Mouse (Mus musculus) lung, embryonic 16.5 days (tissue): ENCODE data around the gene Ncor2. TPM values are rescaled to one million over a fixed set of nuclear protein-coding genes. Genes with fewer than 3 reads are reported as not detected.

Experiments
- ATAC-seq: fragments of 200-750 bp; cut with Nextera tagmentation; 2 replicates; pipeline ENCODE4 v1.8.0; 2017; ENCODE audit warnings: low read depth, mild to moderate bottlenecking, moderate library complexity
- H3K27ac ChIP-seq: fragments of 300-500 bp; sonication (generic); 2 replicates; pipeline ENCODE4 v1.5.1; 2014; ENCODE audit warnings: mild to moderate bottlenecking, control low read depth, low read length
- H3K27me3 ChIP-seq: fragments of 300-500 bp; sonication (generic); 2 replicates; pipeline ENCODE4 v1.6.1; 2014; ENCODE audit warnings: low read depth, low read length, mixed read lengths; ENCODE audit not compliant: control insufficient read depth, insufficient read depth
- H3K36me3 ChIP-seq: fragments of 300-500 bp; sonication (generic); 2 replicates; pipeline ENCODE4 v1.6.1; 2014; ENCODE audit warnings: low read length; ENCODE audit not compliant: control insufficient read depth, insufficient read depth
- H3K4me1 ChIP-seq: fragments of 300-500 bp; sonication (generic); replicated peaks from 2 replicates; pipeline ENCODE4 v1.6.1; 2014; ENCODE audit warnings: low read length, mixed read lengths; ENCODE audit not compliant: control insufficient read depth, insufficient read depth
- H3K4me2 ChIP-seq: fragments of 300-500 bp; sonication (generic); 2 replicates; pipeline ENCODE4 v1.6.1; 2014; ENCODE audit warnings: low read depth, low read length, control low read depth
- H3K4me3 ChIP-seq: fragments of 300-500 bp; sonication (generic); 2 replicates; pipeline ENCODE4 v1.5.1; 2014; ENCODE audit warnings: mild to moderate bottlenecking, low read length, control low read depth
- H3K9ac ChIP-seq: fragments of 300-500 bp; sonication (generic); 2 replicates; pipeline ENCODE4 v1.6.1; 2014; ENCODE audit warnings: low read length, control low read depth
- H3K9me3 ChIP-seq: fragments of 300-500 bp; sonication (generic); 2 replicates; pipeline ENCODE4 v1.6.1; 2016; ENCODE audit warnings: low read length; ENCODE audit not compliant: control insufficient read depth
- WGBS: fragments of 180-500 bp; shearing (Covaris S2); extraction: QIAGEN DNeasy Blood & Tissue Kit; methylation state at CpG from one replicate; pipeline ENCODE4 v1.1.7; 2014; 5-methylcytosine and 5-hydroxymethylcytosine counted together
- polyA plus RNA-seq: library from polyadenylated mRNA; unstranded; fragments of >200 nt; fragmentation: Nextera tagmentation; extraction: Ambion mirVana; gene quantifications from 2 replicates; pipeline ENCODE4 v1.2.1, GENCODE M21; 2015

Gene Ncor2
- polyA plus RNA-seq, 1 experiment from 2014 or later = 20.3 TPM

- Histone ChIP-seq H3K4me2 (no peak overlapping the region), H3K27ac (no peak overlapping the region), H3K4me3 (no peak overlapping the region), H3K9ac (no peak overlapping the region), H3K9me3 (peaks cover 6% of the 10 kb centered on the region), H3K36me3 (peaks cover 67% of the 10 kb centered on the region), H3K4me1 (no peaks in the 10 kb centered on the region), H3K27me3 (no peaks in the 10 kb centered on the region)
- WGBS = 82% methylated on average over 6 of the region's 6 CpGs
- ATAC-seq = no peak
These were observed 90.9 kb downstream of the Ncor2 start for GRCm38 (mm10) chr5:125088076-125088475.

- Histone ChIP-seq H3K36me3 (peaks cover 60% of the 10 kb centered on the region), H3K27me3 (no peaks in the 10 kb centered on the region), H3K9me3 (peaks cover 4% of the 10 kb centered on the region), H3K9ac (no peak overlapping the region), H3K27ac (no peak overlapping the region), H3K4me2 (no peak overlapping the region), H3K4me1 (peaks cover 17% of the 10 kb centered on the region), H3K4me3 (no peak overlapping the region)
- WGBS = 80% methylated on average over 8 of the region's 8 CpGs
- ATAC-seq = no peak
These were observed 93.9 kb downstream of the Ncor2 start for GRCm38 (mm10) chr5:125085097-125085617.

GRCm38 (mm10) chr5:125083674-125084073, 95.3 kb downstream of the Ncor2 start:
- no peaks in the 10 kb centered on the region for H3K27me3 ChIP-seq
- no peak overlapping the region for H3K9ac ChIP-seq
- H3K4me1 ChIP-seq = peaks cover 17% of the 10 kb centered on the region
- H3K4me3 ChIP-seq = no peak overlapping the region
- no peaks in the 10 kb centered on the region for H3K9me3 ChIP-seq
- H3K4me2 ChIP-seq = no peak overlapping the region
- no peak for ATAC-seq
- 85% methylated on average over 6 of the region's 6 CpGs for WGBS
- no peak overlapping the region for H3K27ac ChIP-seq
- peaks cover 49% of the 10 kb centered on the region for H3K36me3 ChIP-seq

GRCm38 (mm10) chr5:125081318-125082101, 97.5 kb downstream of the Ncor2 start:
- peak; percentile 90 for ATAC-seq
- no peak overlapping the region for H3K4me3 ChIP-seq
- H3K36me3 ChIP-seq = peaks cover 47% of the 10 kb centered on the region
- no peaks in the 10 kb centered on the region for H3K9me3 ChIP-seq
- H3K27ac ChIP-seq = peak overlapping the region; percentile 93
- no peak overlapping the region for H3K4me2 ChIP-seq
- H3K27me3 ChIP-seq = no peaks in the 10 kb centered on the region
- H3K9ac ChIP-seq = peak overlapping the region; percentile 53
- H3K4me1 ChIP-seq = peaks cover 19% of the 10 kb centered on the region
- WGBS = 27% methylated on average over 21 of the region's 21 CpGs

- ATAC-seq = peak; percentile 19; the same call in 1 of the 2 replicates
- 75% methylated on average over 10 of the region's 10 CpGs for WGBS
- Histone ChIP-seq H3K36me3 (peaks cover 40% of the 10 kb centered on the region), H3K4me1 (peaks cover 19% of the 10 kb centered on the region), H3K27me3 (no peaks in the 10 kb centered on the region), H3K9ac (peak overlapping the region; percentile 53), H3K27ac (peak overlapping the region; percentile 93), H3K4me3 (no peak overlapping the region), H3K9me3 (no peaks in the 10 kb centered on the region), H3K4me2 (no peak overlapping the region)
These were observed 98.2 kb downstream of the Ncor2 start for GRCm38 (mm10) chr5:125080787-125081317.

- 89% methylated on average over 4 of the region's 4 CpGs for WGBS
- Histone ChIP-seq H3K36me3 (peaks cover 37% of the 10 kb centered on the region), H3K4me2 (no peak overlapping the region), H3K27ac (no peak overlapping the region), H3K27me3 (no peaks in the 10 kb centered on the region), H3K9ac (no peak overlapping the region), H3K4me1 (peaks cover 19% of the 10 kb centered on the region), H3K4me3 (no peak overlapping the region), H3K9me3 (no peaks in the 10 kb centered on the region)
- ATAC-seq = no peak
These were observed 98.7 kb downstream of the Ncor2 start for GRCm38 (mm10) chr5:125080352-125080751.

- ATAC-seq = no peak
- no peak overlapping the region for H3K4me2 ChIP-seq
- no peak overlapping the region for H3K27ac ChIP-seq
- no peak overlapping the region for H3K9ac ChIP-seq
- no peaks in the 10 kb centered on the region for H3K27me3 ChIP-seq
- no peaks in the 10 kb centered on the region for H3K9me3 ChIP-seq
- peaks cover 29% of the 10 kb centered on the region for H3K36me3 ChIP-seq
- peaks cover 31% of the 10 kb centered on the region for H3K4me1 ChIP-seq
- 66% methylated on average over 5 of the region's 5 CpGs for WGBS
- H3K4me3 ChIP-seq = no peak overlapping the region
These were observed 100.8 kb downstream of the Ncor2 start for GRCm38 (mm10) chr5:125078220-125078619.

- Histone ChIP-seq H3K9ac (no peak overlapping the region), H3K27ac (no peak overlapping the region), H3K36me3 (peaks cover 25% of the 10 kb centered on the region), H3K4me1 (peaks cover 40% of the 10 kb centered on the region), H3K27me3 (no peaks in the 10 kb centered on the region), H3K9me3 (no peaks in the 10 kb centered on the region), H3K4me3 (no peak overlapping the region), H3K4me2 (no peak overlapping the region)
- 72% methylated on average over 9 of the region's 9 CpGs for WGBS
- ATAC-seq = no peak
These were observed 102.8 kb downstream of the Ncor2 start for GRCm38 (mm10) chr5:125076183-125076582.

- WGBS = 60% methylated on average over 10 of the region's 10 CpGs
- H3K4me3 ChIP-seq = no peak overlapping the region
- H3K36me3 ChIP-seq = peaks cover 22% of the 10 kb centered on the region
- H3K27me3 ChIP-seq = no peaks in the 10 kb centered on the region
- no peaks in the 10 kb centered on the region for H3K9me3 ChIP-seq
- H3K4me2 ChIP-seq = no peak overlapping the region
- no peak overlapping the region for H3K9ac ChIP-seq
- peaks cover 47% of the 10 kb centered on the region for H3K4me1 ChIP-seq
- ATAC-seq = no peak
- no peak overlapping the region for H3K27ac ChIP-seq
These were observed 104.3 kb downstream of the Ncor2 start for GRCm38 (mm10) chr5:125074571-125075171.
